Mouse (Mus musculus): ENCODE results near the gene N4bp1. TPM values are rescaled to one million over a fixed set of nuclear protein-coding genes. Genes with fewer than 3 reads are reported as not detected.
A peak's percentile ranks its signal among the peaks of the same experiment; 100 is the strongest.

N4bp1 gene
- polyA plus RNA-seq, 1 experiment: 35.6 TPM

GRCm38 (mm10) chr8:86820186-86820755, 64.8 kb downstream of the N4bp1 start:
- Histone ChIP-seq H3K27ac (ENCODE audit: insufficient read depth, low read length) (peak overlapping the region; percentile 51), H3K4me1 (ENCODE audit: control insufficient read depth, insufficient read depth, low read length) (peaks cover 10% of the 10 kb centered on the region), H3K4me3 (ENCODE audit: insufficient read depth, low read length) (no peak overlapping the region)
- no peak for TF ChIP-seq CTCF (IDR thresholded peaks at IDR 0.05; ENCODE audit: borderline replicate concordance, insufficient read depth, low read length)
- TF ChIP-seq POLR2A (IDR thresholded peaks at IDR 0.05; ENCODE audit: low read depth, low read length): no peak

- Histone ChIP-seq H3K27ac (ENCODE audit: insufficient read depth, low read length) (no peak overlapping the region), H3K4me3 (ENCODE audit: insufficient read depth, low read length) (no peak overlapping the region), H3K4me1 (ENCODE audit: control insufficient read depth, insufficient read depth, low read length) (peaks cover 10% of the 10 kb centered on the region)
- TF ChIP-seq POLR2A (IDR thresholded peaks at IDR 0.05; ENCODE audit: low read depth, low read length) (no peak), CTCF (IDR thresholded peaks at IDR 0.05; ENCODE audit: borderline replicate concordance, insufficient read depth, low read length) (no peak)
Observed at GRCm38 (mm10) chr8:86819426-86819825, 65.6 kb downstream of the N4bp1 start.

GRCm38 (mm10) chr8:86808990-86809960, 75.8 kb downstream of the N4bp1 start:
- Histone ChIP-seq H3K4me1 (ENCODE audit: control insufficient read depth, insufficient read depth, low read length) (no peaks in the 10 kb centered on the region), H3K4me3 (ENCODE audit: insufficient read depth, low read length) (no peak overlapping the region), H3K27ac (ENCODE audit: insufficient read depth, low read length) (no peak overlapping the region)
- TF ChIP-seq POLR2A (IDR thresholded peaks at IDR 0.05; ENCODE audit: low read depth, low read length) (no peak), CTCF (IDR thresholded peaks at IDR 0.05; ENCODE audit: borderline replicate concordance, insufficient read depth, low read length) (no peak)

GRCm38 (mm10) chr8:86808239-86808638, 76.8 kb downstream of the N4bp1 start:
- H3K4me3 ChIP-seq (ENCODE audit: insufficient read depth, low read length): no peak overlapping the region
- TF ChIP-seq POLR2A (IDR thresholded peaks at IDR 0.05; ENCODE audit: low read depth, low read length) (no peak), CTCF (IDR thresholded peaks at IDR 0.05; ENCODE audit: borderline replicate concordance, insufficient read depth, low read length) (peak; percentile 20; the same call in 1 of the 2 replicates)
- H3K4me1 ChIP-seq (ENCODE audit: control insufficient read depth, insufficient read depth, low read length): no peaks in the 10 kb centered on the region

GRCm38 (mm10) chr8:86801988-86802387, 83.1 kb downstream of the N4bp1 start:
- Histone ChIP-seq H3K4me3 (ENCODE audit: insufficient read depth, low read length) (no peak overlapping the region), H3K27ac (ENCODE audit: insufficient read depth, low read length) (no peak overlapping the region), H3K4me1 (ENCODE audit: control insufficient read depth, insufficient read depth, low read length) (no peaks in the 10 kb centered on the region; the same call in 1 of the 2 replicates)
- TF ChIP-seq POLR2A (IDR thresholded peaks at IDR 0.05; ENCODE audit: low read depth, low read length) (no peak), CTCF (IDR thresholded peaks at IDR 0.05; ENCODE audit: borderline replicate concordance, insufficient read depth, low read length) (no peak)

More at GRCm38 (mm10) chr8:86808239-86808638, 76.8 kb downstream of the N4bp1 start:
- H3K27ac ChIP-seq (ENCODE audit: insufficient read depth, low read length): no peak overlapping the region

- no peak overlapping the region for H3K4me3 ChIP-seq (ENCODE audit: insufficient read depth, low read length)
- TF ChIP-seq CTCF (IDR thresholded peaks at IDR 0.05; ENCODE audit: borderline replicate concordance, insufficient read depth, low read length) (no peak), POLR2A (IDR thresholded peaks at IDR 0.05; ENCODE audit: low read depth, low read length) (no peak)
- no peak overlapping the region for H3K27ac ChIP-seq (ENCODE audit: insufficient read depth, low read length)
- H3K4me1 ChIP-seq (ENCODE audit: control insufficient read depth, insufficient read depth, low read length): no peaks in the 10 kb centered on the region; the same call in 1 of the 2 replicates
Observed at GRCm38 (mm10) chr8:86800966-86801365, 84.1 kb downstream of the N4bp1 start.

- no peak overlapping the region for H3K27ac ChIP-seq (ENCODE audit: insufficient read depth, low read length)
- TF ChIP-seq CTCF (IDR thresholded peaks at IDR 0.05; ENCODE audit: borderline replicate concordance, insufficient read depth, low read length): no peak
- TF ChIP-seq POLR2A (IDR thresholded peaks at IDR 0.05; ENCODE audit: low read depth, low read length): no peak
- no peaks in the 10 kb centered on the region; the same call in 1 of the 2 replicates for H3K4me1 ChIP-seq (ENCODE audit: control insufficient read depth, insufficient read depth, low read length)
- H3K4me3 ChIP-seq (ENCODE audit: insufficient read depth, low read length): no peak overlapping the region
Observed at GRCm38 (mm10) chr8:86798141-86798540, 86.9 kb downstream of the N4bp1 start.

GRCm38 (mm10) chr8:86797705-86798104, 87.4 kb downstream of the N4bp1 start:
- no peaks in the 10 kb centered on the region; the same call in 1 of the 2 replicates for H3K4me1 ChIP-seq (ENCODE audit: control insufficient read depth, insufficient read depth, low read length)
- no peak overlapping the region for H3K27ac ChIP-seq (ENCODE audit: insufficient read depth, low read length)
- H3K4me3 ChIP-seq (ENCODE audit: insufficient read depth, low read length): no peak overlapping the region
- no peak for TF ChIP-seq POLR2A (IDR thresholded peaks at IDR 0.05; ENCODE audit: low read depth, low read length)
- TF ChIP-seq CTCF (IDR thresholded peaks at IDR 0.05; ENCODE audit: borderline replicate concordance, insufficient read depth, low read length): no peak

GRCm38 (mm10) chr8:86794716-86795115, 90.3 kb downstream of the N4bp1 start:
- Histone ChIP-seq H3K4me3 (ENCODE audit: insufficient read depth, low read length) (no peak overlapping the region), H3K4me1 (ENCODE audit: control insufficient read depth, insufficient read depth, low read length) (no peaks in the 10 kb centered on the region), H3K27ac (ENCODE audit: insufficient read depth, low read length) (no peak overlapping the region)
- no peak for TF ChIP-seq POLR2A (IDR thresholded peaks at IDR 0.05; ENCODE audit: low read depth, low read length)
- no peak for TF ChIP-seq CTCF (IDR thresholded peaks at IDR 0.05; ENCODE audit: borderline replicate concordance, insufficient read depth, low read length)

GRCm38 (mm10) chr8:86791542-86791941, 93.5 kb downstream of the N4bp1 start:
- Histone ChIP-seq H3K4me3 (ENCODE audit: insufficient read depth, low read length) (no peak overlapping the region), H3K4me1 (ENCODE audit: control insufficient read depth, insufficient read depth, low read length) (no peaks in the 10 kb centered on the region; the same call in 1 of the 2 replicates)
- no peak for TF ChIP-seq POLR2A (IDR thresholded peaks at IDR 0.05; ENCODE audit: low read depth, low read length)
- no peak for TF ChIP-seq CTCF (IDR thresholded peaks at IDR 0.05; ENCODE audit: borderline replicate concordance, insufficient read depth, low read length)

More at GRCm38 (mm10) chr8:86791542-86791941, 93.5 kb downstream of the N4bp1 start:
- H3K27ac ChIP-seq (ENCODE audit: insufficient read depth, low read length): no peak overlapping the region
